Mouse (Mus musculus) kidney, adult 9 months (tissue): ENCODE results near the gene Gramd4.

ENCODE experiments used
- DNase-seq: peaks from one replicate; pipeline ENCODE4 v3.0.0; 2022

The Gramd4 gene

DNA sequence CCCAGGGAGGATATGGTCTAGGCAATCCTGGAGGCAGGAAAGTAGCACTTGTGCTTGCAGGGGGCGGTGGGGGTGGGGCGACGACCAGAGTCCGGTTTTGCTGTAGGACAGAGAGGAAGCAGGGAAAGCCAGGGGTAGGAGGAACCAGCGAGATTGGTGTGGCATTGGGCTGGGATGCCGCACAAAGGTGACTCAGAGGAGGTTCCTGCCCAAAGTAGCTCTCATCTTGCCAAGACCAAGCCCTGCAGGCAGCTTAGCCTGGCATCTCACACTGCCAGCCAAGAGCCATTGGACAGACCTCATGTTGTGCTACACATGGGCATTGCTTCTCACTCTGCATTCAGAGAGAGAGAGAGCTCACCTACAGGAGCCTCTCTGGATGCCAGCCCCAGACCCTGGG is at the start of gene Gramd4:
Gene Gramd4, plus strand, starts transcription at position 283 of the 400 bp plus-strand sequence.
- peak; percentile 55 for DNase-seq

DNA sequence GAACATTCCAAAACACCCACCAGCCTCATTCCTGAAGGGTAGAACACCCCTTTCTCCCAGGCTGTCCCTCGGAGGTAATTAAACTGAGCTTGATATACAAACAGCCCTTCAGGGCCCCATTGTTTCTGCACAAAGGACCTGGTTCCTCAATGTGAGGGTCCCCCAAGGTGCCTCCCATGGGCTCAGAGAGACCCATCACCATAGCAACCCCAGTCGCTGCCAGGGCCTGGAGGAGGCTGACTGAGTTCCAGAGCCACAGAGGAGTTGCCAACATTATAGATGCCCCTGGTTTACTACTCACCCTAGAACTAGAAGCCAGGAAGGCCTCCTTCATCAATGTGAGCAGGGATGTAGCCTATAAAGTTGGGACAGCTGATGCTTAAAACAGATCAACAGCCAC is 44.4 kb upstream of the Gramd4 start:
- no peak for DNase-seq

DNA sequence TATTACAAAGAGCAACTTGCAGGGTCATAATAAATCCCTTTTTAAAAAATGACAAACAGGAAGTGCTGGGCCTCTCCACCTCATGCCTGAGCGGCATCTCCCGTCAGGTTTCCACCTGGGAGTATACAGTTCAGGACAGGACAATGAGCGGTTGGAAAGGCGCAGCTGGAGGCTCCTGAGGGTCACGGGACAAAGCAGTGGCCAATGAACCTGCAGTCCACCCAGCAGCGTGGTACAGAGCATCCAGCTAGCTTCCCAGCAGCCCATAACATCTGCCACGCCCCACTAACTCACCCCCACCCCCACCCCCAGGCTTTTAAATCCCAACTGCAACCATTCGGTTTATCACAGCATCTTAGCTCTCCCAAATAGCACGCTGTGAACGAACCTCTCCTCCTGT is 43.8 kb upstream of the Gramd4 start:
- DNase-seq: no peak

DNA sequence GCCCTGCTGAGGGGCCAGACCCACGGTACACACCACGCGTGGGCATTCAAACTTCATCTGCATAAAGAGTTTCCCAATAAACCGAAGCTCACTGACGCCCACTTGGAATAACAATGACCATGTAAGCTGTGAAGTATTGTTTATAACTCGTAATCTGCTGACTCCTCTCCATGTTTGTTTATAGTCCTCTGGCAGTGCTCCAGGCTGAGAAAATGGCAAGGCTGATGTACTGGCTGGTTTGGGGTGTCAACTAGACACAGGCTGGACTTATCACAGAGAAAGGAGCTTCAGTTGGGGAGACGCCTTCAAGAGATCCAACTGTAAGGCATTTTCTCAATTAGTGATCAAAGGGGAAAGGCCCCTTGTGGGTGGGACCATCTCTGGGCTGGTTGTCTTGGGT is 42.5 kb upstream of the Gramd4 start:
- DNase-seq: no peak

DNA sequence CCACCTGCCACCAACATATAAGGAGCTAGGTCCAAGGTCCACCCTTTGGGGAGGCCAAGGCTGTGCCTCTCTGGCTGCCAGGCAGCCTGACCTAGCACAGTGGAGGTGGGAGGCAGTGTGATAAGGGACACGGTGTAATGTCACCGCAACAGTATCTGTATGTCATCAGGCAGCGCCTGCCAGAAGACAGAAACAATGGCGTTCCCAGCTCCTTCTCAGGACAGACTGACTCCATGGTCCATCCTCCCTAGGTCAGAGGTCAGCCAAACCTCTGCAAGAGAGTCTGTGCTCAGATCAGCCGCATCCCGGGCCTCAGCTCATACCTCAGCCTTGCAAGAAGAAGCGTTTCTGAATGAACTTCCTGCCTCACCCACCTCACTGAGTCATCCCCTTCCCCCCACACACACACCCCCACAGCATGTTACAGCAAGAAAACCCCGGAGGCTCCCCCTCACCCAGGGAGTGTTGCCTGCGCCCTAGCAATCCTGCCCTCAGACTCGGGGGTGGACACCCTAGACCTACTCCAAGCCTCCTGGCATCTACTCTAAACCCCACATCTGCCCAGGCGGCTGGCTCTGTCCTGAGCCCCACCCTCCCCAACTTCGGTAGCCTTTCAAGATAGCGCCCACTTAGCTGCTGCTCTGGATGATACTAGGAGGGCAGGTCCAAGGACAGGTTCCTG is 41.5 kb upstream of the Gramd4 start:
- no peak for DNase-seq

DNA sequence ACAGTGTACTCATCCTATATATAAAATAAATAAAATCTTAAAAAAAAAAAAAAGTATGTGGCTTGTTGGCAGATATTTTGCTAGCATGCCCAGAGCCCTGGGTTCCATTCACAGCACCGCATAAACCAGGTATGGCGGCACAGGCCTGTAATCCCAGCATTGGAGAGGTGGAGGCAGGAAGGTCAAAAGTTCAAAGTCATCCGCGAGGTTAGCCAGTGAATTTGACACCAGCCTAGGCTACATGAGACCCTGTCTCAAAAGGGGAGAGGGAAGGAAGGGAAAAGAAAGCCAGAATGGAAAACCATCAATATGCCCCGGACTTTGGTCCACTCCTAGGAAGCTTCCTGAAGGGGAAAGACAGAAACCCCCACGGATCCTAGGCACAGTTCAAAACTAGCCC is 40.2 kb upstream of the Gramd4 start:
- DNase-seq: no peak

DNA sequence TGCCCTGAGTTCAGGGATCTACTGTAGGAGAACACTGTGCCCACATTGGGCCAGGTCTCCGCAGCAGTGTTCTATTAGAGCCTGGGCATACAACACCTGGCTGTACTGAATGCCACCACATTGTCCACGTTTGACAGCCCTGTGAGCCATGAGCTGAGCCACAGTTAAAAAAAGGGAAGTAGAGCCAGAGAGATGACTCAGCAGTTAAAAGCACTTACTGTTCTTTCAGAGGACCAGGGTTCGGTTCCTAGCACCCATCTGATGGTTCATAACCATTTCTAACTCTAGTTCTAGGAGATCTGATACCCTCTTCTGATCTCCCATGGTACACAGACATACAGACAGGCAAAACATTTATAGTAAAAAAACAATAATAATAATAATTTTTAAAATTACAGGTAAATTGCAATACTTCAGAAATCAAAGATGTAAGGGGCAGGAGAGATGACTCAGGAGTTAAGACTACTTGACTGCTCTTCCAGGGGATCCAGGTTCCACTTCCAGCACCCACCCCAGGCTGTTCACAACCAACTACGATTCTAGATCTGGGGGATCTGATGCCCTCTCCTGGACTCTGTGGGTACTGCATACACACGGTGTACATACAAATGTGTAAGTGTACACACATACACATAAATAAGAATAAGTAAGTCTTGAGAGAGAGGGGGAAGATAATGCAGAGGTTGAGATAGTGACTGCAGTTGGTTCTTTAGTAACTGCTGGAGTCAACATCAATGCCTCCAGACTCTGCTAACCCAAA is 38.6 kb upstream of the Gramd4 start:
- DNase-seq: no peak

DNA sequence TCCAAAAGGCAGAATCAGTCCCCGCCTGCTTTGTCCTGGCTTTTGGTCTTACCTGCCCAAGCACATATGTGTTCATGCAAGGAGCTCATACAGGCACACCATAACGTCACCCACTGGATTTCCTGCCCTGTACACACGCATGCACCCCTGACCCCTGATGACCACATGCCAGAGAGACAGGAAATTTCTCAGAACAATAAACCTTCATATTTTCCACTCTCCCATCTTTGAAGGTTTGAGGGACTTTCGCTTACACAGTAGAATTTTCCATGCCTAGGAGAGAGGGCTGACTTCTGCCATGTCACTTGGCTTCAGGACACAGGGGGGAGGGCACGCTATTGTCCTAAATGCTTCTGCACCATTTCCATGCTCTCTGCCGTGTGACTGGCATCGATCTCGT is 37.5 kb upstream of the Gramd4 start:
- no peak for DNase-seq

DNA sequence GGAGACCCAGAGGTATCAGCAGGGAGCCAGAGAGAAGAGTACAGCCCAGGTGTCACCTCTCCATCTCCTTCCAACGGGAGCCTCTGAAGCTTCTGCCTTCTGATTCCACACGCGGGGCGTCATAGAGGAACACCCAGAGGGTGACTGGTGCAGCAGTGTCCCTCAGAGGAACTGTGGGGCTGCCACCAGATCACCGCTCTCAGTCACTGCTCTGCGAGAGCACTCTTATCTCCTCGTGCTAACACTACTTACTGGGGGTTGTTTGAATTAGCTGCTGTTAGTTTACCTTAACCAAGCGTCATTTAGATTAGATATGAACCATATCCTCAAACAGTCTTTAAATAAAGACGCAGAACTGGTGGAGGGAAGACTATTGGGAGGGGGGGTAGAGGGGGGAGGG is 36.2 kb upstream of the Gramd4 start:
- DNase-seq: no peak

DNA sequence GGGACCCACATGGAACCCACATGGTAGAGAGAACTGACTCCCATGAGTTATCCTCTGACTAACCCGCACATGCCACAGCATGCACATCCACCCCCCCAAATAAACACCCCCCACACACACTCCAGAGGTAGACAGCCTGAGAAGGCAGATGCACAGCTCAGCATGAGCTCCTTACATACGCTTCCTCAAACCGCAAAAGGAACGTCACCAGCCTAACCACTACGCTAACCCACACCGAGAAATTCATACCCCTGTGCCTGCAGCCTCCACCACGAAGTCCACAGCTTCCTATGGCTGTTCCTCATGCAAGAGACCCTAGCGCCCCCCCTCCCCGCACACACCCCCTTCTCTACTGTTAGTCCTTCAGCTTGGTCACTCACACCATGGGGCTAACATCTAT is 35.5 kb upstream of the Gramd4 start:
- no peak for DNase-seq

DNA sequence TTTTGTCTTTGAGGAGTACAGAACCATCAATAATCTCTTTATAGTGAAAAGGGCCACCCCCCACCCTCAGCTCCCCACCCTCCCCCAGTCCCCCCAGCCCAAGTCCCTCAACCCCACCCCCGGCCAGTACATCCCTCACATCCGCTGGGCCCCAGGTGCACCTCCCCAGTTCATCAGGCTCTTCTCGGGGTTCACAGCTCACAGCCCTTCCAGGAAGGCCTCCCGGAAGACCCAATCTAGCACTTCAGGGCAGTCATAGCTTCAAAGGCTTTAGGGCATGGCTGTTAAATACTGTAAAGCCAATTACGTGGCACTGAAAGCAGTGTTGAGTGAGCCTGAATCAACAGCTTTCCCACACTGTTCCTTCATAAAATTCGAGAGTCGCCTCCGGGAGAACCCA is 29.6 kb upstream of the Gramd4 start:
- DNase-seq: no peak

- peak; percentile 27 for DNase-seq
These were observed 27.5 kb upstream of the Gramd4 start for GRCm38 (mm10) chr15:86029981-86030380.

GRCm38 (mm10) chr15:86032811-86033190 is 24.7 kb upstream of the Gramd4 start:
- DNase-seq: peak; percentile 70

DNA sequence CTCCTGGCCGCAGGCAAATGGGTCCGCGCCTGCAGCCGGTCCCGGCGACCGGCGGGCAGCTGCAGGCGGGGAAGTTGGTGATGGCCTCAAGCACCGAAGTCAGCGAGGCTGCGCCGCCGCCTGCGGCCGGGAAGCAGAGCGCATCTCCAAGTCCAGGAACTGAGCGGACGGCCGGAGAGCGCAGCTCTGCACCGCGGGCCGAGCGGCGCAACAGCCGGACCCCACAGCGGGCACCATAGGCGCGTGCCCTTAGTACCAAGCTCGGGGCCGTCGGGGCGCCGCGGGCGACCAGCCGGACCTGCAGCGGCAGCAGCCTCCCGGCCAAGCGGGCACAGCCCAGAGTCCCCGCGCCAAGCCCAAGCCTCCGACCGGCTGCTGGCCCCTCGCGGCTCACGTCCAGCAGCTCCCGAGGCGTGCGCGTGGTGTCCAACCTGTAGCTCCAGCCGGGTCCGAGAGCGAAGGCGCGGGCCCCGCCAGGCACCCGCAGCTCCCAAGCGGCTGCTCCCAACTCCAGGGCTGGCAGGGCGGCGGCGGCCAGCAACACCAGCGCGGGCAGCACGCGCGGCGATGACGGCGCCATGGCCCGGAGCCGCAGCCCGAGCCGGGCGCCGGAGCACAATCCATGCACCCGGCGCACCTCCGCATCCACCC is 24.2 kb upstream of the Gramd4 start, which contains the start of gene Celsr1:
Gene Celsr1, minus strand, starts transcription at position 587 of the 651 bp plus-strand sequence.
- peak; percentile 32 for DNase-seq

- peak; percentile 69 for DNase-seq
These were observed 23.4 kb upstream of the Gramd4 start for GRCm38 (mm10) chr15:86034021-86034523.

GRCm38 (mm10) chr15:86034781-86035360 is 22.6 kb upstream of the Gramd4 start:
- no peak for DNase-seq

GRCm38 (mm10) chr15:86035913-86036312 is 21.6 kb upstream of the Gramd4 start:
- DNase-seq: no peak

DNA sequence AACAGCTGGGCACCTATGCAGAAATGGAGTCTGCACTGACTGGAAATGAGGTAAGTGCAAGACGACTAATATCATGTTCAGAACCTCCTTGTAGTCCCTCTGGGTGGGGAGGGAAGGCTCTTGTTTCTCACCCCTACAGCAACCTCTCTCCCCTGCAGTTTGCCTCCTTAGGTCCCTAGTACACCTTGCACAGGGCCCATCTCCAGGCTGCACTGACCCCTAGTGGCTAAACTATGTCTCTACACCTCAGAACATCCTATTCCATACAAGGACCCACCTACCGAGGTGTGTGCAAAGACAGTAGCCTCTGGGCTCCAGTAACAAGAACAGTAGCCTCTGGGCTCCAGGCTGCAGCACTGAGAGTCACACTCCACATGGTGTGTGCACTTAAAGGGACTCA is 18.7 kb upstream of the Gramd4 start:
- DNase-seq: peak; percentile 69

GRCm38 (mm10) chr15:86041421-86041820 is 16.1 kb upstream of the Gramd4 start:
- no peak for DNase-seq

DNA sequence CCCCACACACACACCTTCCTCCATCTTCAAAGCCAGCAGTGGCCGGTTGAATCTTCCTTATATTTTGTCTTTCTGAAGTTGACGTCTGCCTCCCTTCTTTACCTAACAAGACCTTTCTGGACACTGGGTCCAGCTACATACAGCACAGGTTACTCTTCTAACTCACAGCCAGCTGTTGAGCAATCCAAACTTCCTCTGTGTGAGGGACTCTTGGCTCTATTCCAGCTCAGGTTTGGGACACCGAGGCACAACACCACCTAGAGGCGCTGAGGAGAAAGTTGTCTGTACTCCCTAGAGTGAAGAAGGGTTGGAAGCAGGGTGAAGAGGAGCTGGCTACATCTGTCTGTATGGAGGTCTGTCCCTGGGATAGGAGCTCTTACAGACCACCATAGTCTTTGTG is 15.1 kb upstream of the Gramd4 start:
- no peak for DNase-seq

DNA sequence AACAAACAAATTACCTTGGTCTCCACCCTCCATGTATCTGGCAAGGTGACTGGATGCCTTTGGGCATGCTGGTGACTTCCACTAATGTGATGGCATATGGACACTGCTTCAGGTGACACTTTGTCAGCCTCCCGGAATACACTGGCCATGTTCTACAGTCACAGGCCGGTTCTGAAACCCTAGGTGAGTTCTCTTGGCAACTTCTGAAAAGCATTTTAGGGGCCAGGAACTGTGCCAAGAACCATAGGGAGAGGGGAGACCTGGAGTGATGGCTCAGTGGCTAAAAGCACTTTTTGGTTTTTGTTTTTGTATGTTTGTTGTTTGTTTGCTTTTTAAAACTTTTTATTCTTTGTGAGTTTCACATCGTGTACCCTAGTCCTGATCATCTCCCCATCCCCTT is 8.0 kb upstream of the Gramd4 start:
- no peak for DNase-seq

- no peak for DNase-seq
These were observed 7.2 kb upstream of the Gramd4 start for GRCm38 (mm10) chr15:86050170-86050743.

GRCm38 (mm10) chr15:86051152-86051551 is 6.3 kb upstream of the Gramd4 start:
- DNase-seq: no peak
